Mouse (Mus musculus): ENCODE data around the gene Hsd17b1.
"Not testable (repeated sequence)": the region's sequence is repeated elsewhere in the genome, so short reads cannot be mapped to it uniquely, and the experiment has no call there.

DNA sequence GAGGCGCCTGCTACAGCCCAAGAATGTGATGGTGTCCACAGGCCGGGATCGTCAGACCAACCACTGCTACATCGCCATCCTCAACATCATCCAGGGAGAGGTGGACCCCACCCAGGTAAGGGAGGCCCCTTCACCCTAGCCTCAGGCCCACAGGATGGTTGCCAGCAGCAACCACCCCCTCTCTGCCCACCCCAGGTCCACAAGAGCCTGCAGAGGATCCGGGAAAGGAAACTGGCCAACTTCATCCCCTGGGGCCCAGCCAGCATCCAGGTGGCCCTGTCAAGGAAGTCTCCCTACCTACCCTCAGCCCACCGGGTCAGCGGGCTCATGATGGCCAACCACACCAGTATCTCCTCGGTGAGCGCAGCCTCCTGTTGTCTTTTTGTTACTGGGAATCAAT, 46.8 kb downstream of the Hsd17b1 start:
- not testable (repeated sequence) for TF ChIP-seq CTCF (IDR thresholded peaks at IDR 0.05; ENCODE audit: insufficient read depth, low read length); POLR2A (IDR thresholded peaks at IDR 0.05; ENCODE audit: borderline replicate concordance, extremely low read depth, low read depth, low read length)
